Mouse (Mus musculus) forebrain, embryonic 16.5 days (tissue): ENCODE results near the gene Bicc1. TPM values are rescaled to one million over a fixed set of nuclear protein-coding genes. Genes with fewer than 3 reads are reported as not detected.

Source experiments
- ATAC-seq: fragments of 200-750 bp; cut with Nextera tagmentation; 2 replicates; pipeline ENCODE4 v1.8.0; 2017; ENCODE audit warnings: mild to moderate bottlenecking, moderate library complexity
- H3K27ac ChIP-seq: fragments of 300-500 bp; sonication (generic); 2 replicates; pipeline ENCODE4 v1.5.1; 2014; ENCODE audit warnings: low read length, control low read depth
- H3K27me3 ChIP-seq: fragments of 300-500 bp; sonication (generic); replicated peaks from 2 replicates; pipeline ENCODE4 v1.6.1; 2014; ENCODE audit warnings: low read length; ENCODE audit not compliant: control insufficient read depth, insufficient read depth
- H3K36me3 ChIP-seq: fragments of 300-500 bp; sonication (generic); 2 replicates; pipeline ENCODE4 v1.6.1; 2014; ENCODE audit not compliant: control insufficient read depth, insufficient read depth
- H3K4me1 ChIP-seq: fragments of 300-500 bp; sonication (generic); replicated peaks from 2 replicates; pipeline ENCODE4 v1.6.1; 2014; ENCODE audit warnings: low read length; ENCODE audit not compliant: control insufficient read depth, insufficient read depth
- H3K4me2 ChIP-seq: fragments of 300-500 bp; sonication (generic); 2 replicates; pipeline ENCODE4 v1.6.1; 2014; ENCODE audit warnings: mild to moderate bottlenecking, low read length, control low read depth
- H3K4me3 ChIP-seq: fragments of 300-500 bp; sonication (generic); replicated peaks from 2 replicates; pipeline ENCODE4 v1.5.1; 2014; ENCODE audit warnings: mild to moderate bottlenecking, low read length, control low read depth
- H3K9ac ChIP-seq: fragments of 300-500 bp; sonication (generic); replicated peaks from 2 replicates; pipeline ENCODE4 v1.6.1; 2014; ENCODE audit warnings: low read depth, low read length, control low read depth
- H3K9me3 ChIP-seq: fragments of 300-500 bp; sonication (generic); 2 replicates; pipeline ENCODE4 v1.6.1; 2016; ENCODE audit warnings: low read length; ENCODE audit not compliant: control insufficient read depth
- WGBS: fragments of 180-500 bp; shearing (Covaris S2); extraction: QIAGEN DNeasy Blood & Tissue Kit; methylation state at CpG from one replicate; pipeline ENCODE4 v1.1.7; 2014; 5-methylcytosine and 5-hydroxymethylcytosine counted together
- polyA plus RNA-seq: library from polyadenylated mRNA; unstranded; fragments of >200 nt; fragmentation: Nextera tagmentation; extraction: Ambion mirVana; gene quantifications from 2 replicates; pipeline ENCODE4 v1.2.1, GENCODE M21; 2015

Gene Bicc1
- polyA plus RNA-seq, 1 experiment from 2014 or later: 3.1 TPM

DNA sequence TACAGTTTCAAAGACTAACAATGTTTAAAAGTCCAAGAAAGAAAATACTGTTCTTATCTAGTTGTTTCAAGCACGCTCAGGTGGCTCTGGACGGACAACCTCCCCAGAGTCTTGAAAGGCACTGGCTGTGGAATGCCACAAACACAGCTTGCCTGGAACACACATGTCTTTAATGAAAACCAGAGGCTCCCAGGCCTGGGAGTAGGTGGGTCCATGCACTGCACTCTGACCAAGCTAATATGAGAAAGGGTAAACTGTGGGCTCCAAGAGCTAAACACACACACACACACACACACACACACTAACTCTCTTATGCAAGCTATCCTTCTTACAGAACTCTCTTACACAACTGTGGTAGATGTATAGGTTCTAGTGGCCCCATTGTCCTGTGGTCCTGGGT lies 99.2 kb downstream of the Bicc1 start:
- no peaks in the 10 kb centered on the region for H3K27me3 ChIP-seq
- WGBS: 86% methylated on average over 2 of the region's 2 CpGs
- no peaks in the 10 kb centered on the region for H3K36me3 ChIP-seq
- ATAC-seq: no peak
- no peaks in the 10 kb centered on the region for H3K9me3 ChIP-seq
- no peak overlapping the region for H3K4me2 ChIP-seq
- H3K27ac ChIP-seq: no peak overlapping the region
- H3K4me1 ChIP-seq: peaks cover 6% of the 10 kb centered on the region; the same call in 1 of the 2 replicates
- no peak overlapping the region for H3K9ac ChIP-seq
- no peak overlapping the region for H3K4me3 ChIP-seq

DNA sequence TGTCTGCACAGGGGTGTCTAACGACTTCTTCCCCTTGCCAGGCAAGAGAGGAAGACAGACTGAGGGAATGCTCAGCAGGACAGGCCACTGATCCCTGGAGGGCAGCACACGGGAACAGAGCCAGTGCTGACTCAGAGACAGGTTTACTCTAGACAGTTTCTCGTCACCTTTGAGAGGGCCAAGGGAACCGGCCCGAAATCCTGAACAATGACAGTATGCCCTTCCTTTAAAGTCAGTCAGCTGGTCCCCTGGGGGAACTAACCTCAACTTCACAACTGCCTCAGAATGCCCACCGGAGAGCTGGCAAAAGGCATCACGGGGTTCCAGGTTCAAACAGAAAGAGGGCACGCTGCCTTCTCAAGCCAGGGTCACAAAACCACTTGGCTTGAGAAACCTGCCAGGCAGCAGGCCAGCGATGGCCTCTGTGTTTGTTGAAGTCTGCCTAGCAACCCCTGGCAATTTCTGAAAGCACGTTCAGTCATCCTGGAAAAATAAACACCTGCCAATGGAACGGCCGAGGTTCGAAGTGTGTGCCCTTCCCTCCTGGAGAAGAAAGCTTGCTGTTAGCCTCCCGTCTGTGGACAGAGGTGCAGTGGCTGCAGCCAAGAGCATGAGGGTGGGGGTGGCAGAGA lies 100.8 kb downstream of the Bicc1 start:
- Histone ChIP-seq H3K9ac (no peak overlapping the region), H3K27me3 (no peaks in the 10 kb centered on the region), H3K36me3 (no peaks in the 10 kb centered on the region), H3K27ac (no peak overlapping the region), H3K4me3 (no peak overlapping the region), H3K4me2 (no peak overlapping the region), H3K4me1 (peaks cover 6% of the 10 kb centered on the region; the same call in 1 of the 2 replicates), H3K9me3 (no peaks in the 10 kb centered on the region)
- no peak for ATAC-seq
- 49% methylated on average over 14 of the region's 14 CpGs for WGBS

- Histone ChIP-seq H3K9ac (no peak overlapping the region), H3K4me3 (no peak overlapping the region), H3K27ac (no peak overlapping the region), H3K4me1 (peaks cover 6% of the 10 kb centered on the region; the same call in 1 of the 2 replicates), H3K27me3 (no peaks in the 10 kb centered on the region), H3K9me3 (no peaks in the 10 kb centered on the region), H3K36me3 (no peaks in the 10 kb centered on the region), H3K4me2 (no peak overlapping the region)
- 86% methylated on average over 5 of the region's 5 CpGs for WGBS
- no peak for ATAC-seq
These were observed 101.4 kb downstream of the Bicc1 start for GRCm38 (mm10) chr10:71058070-71058469.

DNA sequence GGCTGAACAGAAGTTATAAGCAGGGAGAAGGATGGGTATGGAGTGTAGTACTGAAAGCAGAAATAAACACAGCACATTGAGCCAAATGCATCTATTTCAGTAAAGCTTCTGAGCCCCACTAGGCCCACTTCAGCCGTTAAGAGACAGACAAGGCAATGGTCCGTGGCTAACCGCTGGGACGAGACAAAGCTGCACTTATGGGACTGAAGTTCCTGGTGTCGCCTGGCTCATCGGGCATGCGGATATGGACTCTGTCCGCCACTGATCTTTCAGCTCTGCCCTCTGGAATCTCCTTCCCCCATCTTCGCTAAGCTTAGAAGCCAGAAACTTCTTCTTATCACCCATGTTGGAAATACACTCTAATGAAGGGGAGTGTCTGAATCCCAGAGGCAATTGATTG lies 106.8 kb downstream of the Bicc1 start:
- Histone ChIP-seq H3K4me1 (peaks cover 6% of the 10 kb centered on the region), H3K27me3 (no peaks in the 10 kb centered on the region), H3K27ac (no peak overlapping the region), H3K9me3 (no peaks in the 10 kb centered on the region), H3K4me3 (no peak overlapping the region), H3K36me3 (no peaks in the 10 kb centered on the region), H3K4me2 (no peak overlapping the region), H3K9ac (no peak overlapping the region)
- 56% methylated on average over 9 of the region's 9 CpGs for WGBS
- ATAC-seq: no peak

- no peaks in the 10 kb centered on the region for H3K36me3 ChIP-seq
- no peak overlapping the region for H3K4me3 ChIP-seq
- no peak overlapping the region for H3K27ac ChIP-seq
- peaks cover 6% of the 10 kb centered on the region for H3K4me1 ChIP-seq
- H3K4me2 ChIP-seq: no peak overlapping the region
- no peaks in the 10 kb centered on the region for H3K9me3 ChIP-seq
- H3K9ac ChIP-seq: no peak overlapping the region
- no peak; the same call in 1 of the 2 replicates for ATAC-seq
- WGBS: 64% methylated on average over 7 of the region's 7 CpGs
- H3K27me3 ChIP-seq: no peaks in the 10 kb centered on the region
These were observed 107.3 kb downstream of the Bicc1 start for GRCm38 (mm10) chr10:71052208-71052607.

GRCm38 (mm10) chr10:71050722-71051333 lies 108.7 kb downstream of the Bicc1 start:
- Histone ChIP-seq H3K27me3 (no peaks in the 10 kb centered on the region), H3K9ac (no peak overlapping the region), H3K4me2 (no peak overlapping the region), H3K4me1 (peaks cover 6% of the 10 kb centered on the region), H3K36me3 (no peaks in the 10 kb centered on the region), H3K4me3 (no peak overlapping the region), H3K9me3 (no peaks in the 10 kb centered on the region), H3K27ac (no peak overlapping the region)
- no peak for ATAC-seq
- WGBS: 84% methylated on average over 10 of the region's 10 CpGs

DNA sequence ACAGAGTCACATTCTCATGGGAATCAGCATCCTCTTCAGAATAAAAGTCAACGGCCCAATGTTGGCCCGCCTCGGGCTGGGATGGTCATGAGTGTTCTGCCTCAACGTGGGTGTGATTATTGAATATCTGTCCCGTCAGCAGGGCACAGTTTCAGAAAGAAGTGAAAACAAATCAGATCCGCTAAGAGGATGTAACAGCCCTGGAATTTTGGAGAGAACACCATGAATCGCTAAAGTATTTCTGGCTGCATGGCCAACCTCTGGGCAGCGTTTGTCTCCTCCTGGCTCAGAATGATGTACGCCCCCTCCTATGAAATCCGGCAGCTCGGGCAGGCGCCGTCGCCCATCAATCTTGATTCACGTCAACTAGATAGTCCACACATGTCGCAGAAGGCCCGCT lies 110.2 kb downstream of the Bicc1 start:
- no peak overlapping the region for H3K4me3 ChIP-seq
- ATAC-seq: no peak
- H3K9ac ChIP-seq: no peak overlapping the region
- no peak overlapping the region for H3K4me2 ChIP-seq
- WGBS: 94% methylated on average over 17 of the region's 17 CpGs
- peaks cover 6% of the 10 kb centered on the region for H3K4me1 ChIP-seq
- no peak overlapping the region for H3K27ac ChIP-seq
- no peaks in the 10 kb centered on the region for H3K36me3 ChIP-seq
- no peaks in the 10 kb centered on the region for H3K27me3 ChIP-seq
- no peaks in the 10 kb centered on the region for H3K9me3 ChIP-seq

- no peak overlapping the region for H3K4me2 ChIP-seq
- H3K4me1 ChIP-seq: no peaks in the 10 kb centered on the region
- H3K9ac ChIP-seq: no peak overlapping the region
- WGBS: 57% methylated on average over 1 of the region's 1 CpGs
- no peaks in the 10 kb centered on the region for H3K36me3 ChIP-seq
- H3K9me3 ChIP-seq: no peaks in the 10 kb centered on the region
- no peaks in the 10 kb centered on the region for H3K27me3 ChIP-seq
- ATAC-seq: peak; percentile 67; the same call in 1 of the 2 replicates
- no peak overlapping the region for H3K27ac ChIP-seq
- no peak overlapping the region for H3K4me3 ChIP-seq
These were observed 115.1 kb downstream of the Bicc1 start for GRCm38 (mm10) chr10:71044410-71044809.

DNA sequence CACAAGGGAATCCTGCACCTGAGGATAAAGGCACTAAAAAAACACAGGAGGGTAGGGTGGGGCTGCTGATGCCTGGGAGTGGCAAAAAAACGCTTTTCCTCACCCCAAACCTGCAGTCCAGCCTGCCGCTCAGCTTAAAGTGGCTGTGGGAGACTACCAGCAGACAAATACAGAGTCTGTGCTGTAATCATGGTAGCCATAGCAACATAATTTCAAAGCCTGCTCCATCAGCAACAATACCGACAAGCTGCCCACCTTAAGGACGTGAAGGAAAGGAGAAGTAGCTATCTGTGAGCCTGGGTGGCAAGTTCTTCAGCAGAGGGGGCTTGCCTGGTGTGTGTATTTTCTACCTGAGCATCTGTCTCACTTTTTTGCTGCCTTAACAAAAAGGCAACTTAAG lies 117.6 kb downstream of the Bicc1 start:
- 0 out of 2 replicates have a peak, but pooled peaks have one; percentile 52 for ATAC-seq
- 42% methylated on average over 4 of the region's 4 CpGs for WGBS
- no peaks in the 10 kb centered on the region for H3K36me3 ChIP-seq
- H3K27me3 ChIP-seq: no peaks in the 10 kb centered on the region
- 0 out of 2 replicates have a peak overlapping the region, but pooled peaks have one; percentile 19 for H3K27ac ChIP-seq
- H3K9me3 ChIP-seq: no peaks in the 10 kb centered on the region
- H3K4me3 ChIP-seq: no peak overlapping the region
- no peak overlapping the region for H3K9ac ChIP-seq
- H3K4me2 ChIP-seq: no peak overlapping the region
- no peaks in the 10 kb centered on the region for H3K4me1 ChIP-seq
